Mouse (Mus musculus) limb, embryonic 15.5 days (tissue): Measurements from ENCODE around the gene Kat6b. TPM values are rescaled to one million over a fixed set of nuclear protein-coding genes. Genes with fewer than 3 reads are reported as not detected.

ENCODE experiments used
- ATAC-seq: fragments of 200-750 bp; cut with Nextera tagmentation; 2 replicates; pipeline ENCODE4 v1.8.0; 2017; ENCODE audit warnings: low read depth, moderate TSS enrichment; ENCODE audit not compliant: insufficient number of reproducible peaks, low FRiP score, low TSS enrichment
- H3K27ac ChIP-seq: fragments of 300-500 bp; sonication (generic); 2 replicates; pipeline ENCODE4 v1.5.1; 2015; ENCODE audit warnings: moderate library complexity, mild to moderate bottlenecking, inconsistent platforms
- H3K27me3 ChIP-seq: fragments of 300-500 bp; sonication (generic); 2 replicates; pipeline ENCODE4 v1.6.1; 2015; ENCODE audit warnings: inconsistent platforms
- H3K36me3 ChIP-seq: fragments of 300-500 bp; sonication (generic); 2 replicates; pipeline ENCODE4 v1.6.1; 2015; ENCODE audit warnings: inconsistent platforms
- H3K4me1 ChIP-seq: fragments of 300-500 bp; sonication (generic); 2 replicates; pipeline ENCODE4 v1.6.1; 2015; ENCODE audit warnings: inconsistent platforms
- H3K4me2 ChIP-seq: fragments of 300-500 bp; sonication (generic); 2 replicates; pipeline ENCODE4 v1.6.1; 2015; ENCODE audit warnings: mild to moderate bottlenecking, inconsistent platforms
- H3K4me3 ChIP-seq: fragments of 300-500 bp; sonication (generic); 2 replicates; pipeline ENCODE4 v1.5.1; 2015; ENCODE audit warnings: mild to moderate bottlenecking, inconsistent platforms
- H3K9ac ChIP-seq: fragments of 300-500 bp; sonication (generic); 2 replicates; pipeline ENCODE4 v1.6.1; 2015; ENCODE audit warnings: inconsistent platforms
- H3K9me3 ChIP-seq: fragments of 300-500 bp; sonication (generic); 2 replicates; pipeline ENCODE4 v1.6.1; 2016; ENCODE audit warnings: inconsistent platforms
- WGBS: fragments of 180-500 bp; shearing (Covaris S2); methylation state at CpG from one replicate; pipeline ENCODE4 v1.1.7; 2015; 5-methylcytosine and 5-hydroxymethylcytosine counted together
- polyA plus RNA-seq: library from polyadenylated mRNA; unstranded; fragments of >200 nt; fragmentation: Nextera tagmentation; extraction: Ambion mirVana; gene quantifications from 2 replicates; pipeline ENCODE4 v1.2.1, GENCODE M21; 2015

The Kat6b gene
- polyA plus RNA-seq: 18.9 and 22.9 TPM in 2 replicates

GRCm38 (mm10) chr14:21481231-21481630 is at the start of gene Kat6b:
TSS of gene Kat6b (plus strand) at chr14:21481434.
- no peaks in the 10 kb centered on the region for H3K9me3 ChIP-seq
- H3K4me3 ChIP-seq: no peak within 1 kb of the TSS
- H3K27me3 ChIP-seq: no peaks in the 10 kb centered on the region
- no peak within 1 kb of the TSS for H3K27ac ChIP-seq
- H3K4me2 ChIP-seq: no peak within 1 kb of the TSS
- no peak for ATAC-seq
- H3K36me3 ChIP-seq: no peaks in the 10 kb centered on the region
- 84% methylated on average over 7 of the region's 7 CpGs for WGBS
- no peaks in the 10 kb centered on the region for H3K4me1 ChIP-seq
- H3K9ac ChIP-seq: no peak within 1 kb of the TSS

DNA sequence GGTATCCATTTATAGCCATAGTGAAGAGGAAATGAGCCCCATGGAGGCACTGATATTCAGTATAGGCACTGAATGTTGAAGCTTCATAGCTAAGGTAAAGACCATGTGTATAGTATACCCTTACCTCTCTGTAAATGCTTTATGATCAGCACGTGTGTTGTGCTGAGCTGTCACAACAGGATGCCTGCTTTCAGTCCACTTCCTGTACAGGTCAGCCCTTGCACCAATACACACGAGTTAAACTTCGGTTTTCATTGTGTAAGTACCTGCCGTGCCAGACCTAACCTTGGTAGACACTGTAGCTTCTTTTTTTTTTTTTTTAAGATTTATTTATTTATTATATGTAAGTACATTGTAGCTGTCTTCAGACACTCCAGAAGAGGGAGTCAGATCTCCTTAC is 47.8 kb upstream of the Kat6b start:
- H3K36me3 ChIP-seq: no peaks in the 10 kb centered on the region
- 56% methylated on average over 4 of the region's 4 CpGs for WGBS
- no peak overlapping the region for H3K9ac ChIP-seq
- no peak overlapping the region for H3K4me3 ChIP-seq
- no peaks in the 10 kb centered on the region for H3K9me3 ChIP-seq
- 0 out of 2 replicates have a peak overlapping the region, but pooled peaks have one; percentile 33 for H3K27ac ChIP-seq
- ATAC-seq: no peak
- peaks cover 10% of the 10 kb centered on the region; the same call in 1 of the 2 replicates for H3K4me1 ChIP-seq
- H3K4me2 ChIP-seq: no peak overlapping the region
- no peaks in the 10 kb centered on the region for H3K27me3 ChIP-seq

DNA sequence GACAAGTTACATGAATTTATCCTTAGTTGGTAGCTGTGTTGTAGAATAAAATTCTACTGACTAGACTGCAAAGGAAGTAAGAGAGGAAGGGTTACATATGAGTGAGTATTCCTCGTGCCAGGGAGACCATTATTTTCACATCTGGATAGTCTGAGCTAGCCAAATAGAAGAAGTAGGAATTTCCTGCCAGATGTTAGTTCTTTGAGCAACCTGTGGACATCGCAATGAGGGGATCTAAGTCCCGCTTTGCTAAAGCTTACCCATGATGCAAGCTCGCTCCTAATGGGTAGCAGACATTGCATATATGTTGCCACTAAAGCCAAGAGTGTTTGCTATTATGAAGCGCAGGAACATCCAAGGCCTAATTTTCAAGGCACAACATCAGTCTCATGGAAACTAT is 47.2 kb upstream of the Kat6b start:
- no peaks in the 10 kb centered on the region for H3K27me3 ChIP-seq
- no peak overlapping the region for H3K4me3 ChIP-seq
- no peaks in the 10 kb centered on the region for H3K36me3 ChIP-seq
- ATAC-seq: peak; percentile 65; the same call in 1 of the 2 replicates
- WGBS: 35% methylated on average over 5 of the region's 5 CpGs
- H3K4me2 ChIP-seq: no peak overlapping the region
- no peak overlapping the region for H3K9ac ChIP-seq
- peaks cover 10% of the 10 kb centered on the region; the same call in 1 of the 2 replicates for H3K4me1 ChIP-seq
- H3K9me3 ChIP-seq: no peaks in the 10 kb centered on the region
- H3K27ac ChIP-seq: no peak overlapping the region

- H3K9ac ChIP-seq: no peak overlapping the region
- WGBS: 30% methylated on average over 9 of the region's 9 CpGs
- H3K4me3 ChIP-seq: no peak overlapping the region
- no peak overlapping the region for H3K4me2 ChIP-seq
- H3K4me1 ChIP-seq: peaks cover 10% of the 10 kb centered on the region; the same call in 1 of the 2 replicates
- ATAC-seq: no peak
- H3K36me3 ChIP-seq: no peaks in the 10 kb centered on the region
- H3K27ac ChIP-seq: peak overlapping the region; percentile 63; the same call in 1 of the 2 replicates
- H3K9me3 ChIP-seq: no peaks in the 10 kb centered on the region
- H3K27me3 ChIP-seq: no peaks in the 10 kb centered on the region
Observed at GRCm38 (mm10) chr14:21434686-21435085, 46.5 kb upstream of the Kat6b start.

DNA sequence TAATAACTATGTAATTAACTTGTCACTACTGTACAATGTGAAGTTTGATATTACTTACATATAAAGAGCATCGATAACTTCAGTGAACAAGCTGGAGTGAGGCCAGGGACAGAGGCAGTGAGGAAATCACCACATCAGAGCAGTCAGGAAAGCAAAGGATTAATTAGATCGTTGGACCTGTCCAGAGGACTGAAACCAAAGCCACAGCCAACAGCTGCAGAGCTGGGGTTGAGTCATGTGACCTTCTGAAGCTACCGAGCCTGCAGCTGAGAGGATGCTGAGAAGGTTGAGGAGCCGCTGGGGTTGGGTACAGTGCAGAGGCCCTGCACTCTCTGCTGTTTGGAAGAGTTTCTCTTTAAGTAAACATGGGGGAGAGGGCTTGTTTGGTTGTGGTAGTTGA is 41.4 kb upstream of the Kat6b start:
- Histone ChIP-seq H3K9me3 (no peaks in the 10 kb centered on the region), H3K4me1 (peaks cover 26% of the 10 kb centered on the region), H3K27me3 (no peaks in the 10 kb centered on the region), H3K9ac (no peak overlapping the region), H3K36me3 (no peaks in the 10 kb centered on the region), H3K4me2 (no peak overlapping the region), H3K27ac (no peak overlapping the region), H3K4me3 (no peak overlapping the region)
- 17% methylated on average over 4 of the region's 4 CpGs for WGBS
- ATAC-seq: no peak

DNA sequence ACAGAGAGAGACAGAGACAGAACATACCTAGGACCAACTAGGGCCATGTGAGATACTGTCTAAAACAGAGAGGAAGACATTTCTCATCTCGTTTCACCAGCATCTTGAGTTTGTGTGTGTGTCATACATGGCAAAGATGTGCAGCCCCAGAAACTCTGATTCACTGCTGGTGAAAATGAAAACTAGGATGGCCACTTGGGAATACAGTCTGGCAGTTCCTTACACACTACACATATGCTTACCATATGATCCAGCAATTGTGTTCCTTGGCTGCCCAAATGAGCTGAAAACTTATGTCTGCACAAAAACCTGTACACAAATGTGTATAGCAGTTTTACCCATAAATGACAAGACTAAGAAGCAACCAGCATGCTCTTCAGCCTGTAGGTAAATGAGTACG is 40.7 kb upstream of the Kat6b start:
- Histone ChIP-seq H3K4me3 (no peak overlapping the region), H3K27me3 (no peaks in the 10 kb centered on the region), H3K36me3 (no peaks in the 10 kb centered on the region), H3K9me3 (no peaks in the 10 kb centered on the region), H3K4me2 (no peak overlapping the region), H3K4me1 (peaks cover 23% of the 10 kb centered on the region), H3K27ac (peak overlapping the region; percentile 82), H3K9ac (no peak overlapping the region)
- whole genome bisulfite sequencing: 73% methylated on average over 2 of the region's 2 CpGs
- no peak for ATAC-seq

GRCm38 (mm10) chr14:21441772-21442533 is 39.3 kb upstream of the Kat6b start:
- no peak overlapping the region for H3K4me3 ChIP-seq
- ATAC-seq: peak; percentile 73
- H3K4me2 ChIP-seq: no peak overlapping the region
- 26% methylated on average over 10 of the region's 10 CpGs for WGBS
- H3K9me3 ChIP-seq: no peaks in the 10 kb centered on the region
- peaks cover 23% of the 10 kb centered on the region for H3K4me1 ChIP-seq
- no peak overlapping the region for H3K9ac ChIP-seq
- no peaks in the 10 kb centered on the region for H3K36me3 ChIP-seq
- peak overlapping the region; percentile 82 for H3K27ac ChIP-seq
- H3K27me3 ChIP-seq: no peaks in the 10 kb centered on the region

GRCm38 (mm10) chr14:21452581-21452980 is 28.7 kb upstream of the Kat6b start:
- peaks cover 10% of the 10 kb centered on the region; the same call in 1 of the 2 replicates for H3K36me3 ChIP-seq
- ATAC-seq: no peak

GRCm38 (mm10) chr14:21453896-21454295 is 27.3 kb upstream of the Kat6b start:
- 84% methylated on average over 2 of the region's 2 CpGs for WGBS
- ATAC-seq: no peak
- H3K36me3 ChIP-seq: peaks cover 9% of the 10 kb centered on the region; the same call in 1 of the 2 replicates
- no peak overlapping the region for H3K4me2 ChIP-seq
- no peaks in the 10 kb centered on the region for H3K9me3 ChIP-seq
- no peak overlapping the region for H3K4me3 ChIP-seq
- H3K27ac ChIP-seq: no peak overlapping the region
- no peak overlapping the region for H3K9ac ChIP-seq
- no peaks in the 10 kb centered on the region for H3K27me3 ChIP-seq
- peaks cover 5% of the 10 kb centered on the region; the same call in 1 of the 2 replicates for H3K4me1 ChIP-seq

More at GRCm38 (mm10) chr14:21452581-21452980, 28.7 kb upstream of the Kat6b start:
- no peaks in the 10 kb centered on the region for H3K9me3 ChIP-seq
- no peak overlapping the region for H3K27ac ChIP-seq
- 67% methylated on average over 4 of the region's 4 CpGs for WGBS
- H3K4me1 ChIP-seq: 0 out of 2 replicates have a peak, but pooled peaks cover 2% of the 10 kb centered on the region
- H3K9ac ChIP-seq: no peak overlapping the region
- no peak overlapping the region for H3K4me2 ChIP-seq
- no peaks in the 10 kb centered on the region for H3K27me3 ChIP-seq
- H3K4me3 ChIP-seq: no peak overlapping the region

GRCm38 (mm10) chr14:21455654-21456350 is 25.4 kb upstream of the Kat6b start:
- Histone ChIP-seq H3K36me3 (no peaks in the 10 kb centered on the region), H3K4me3 (no peak overlapping the region), H3K27ac (no peak overlapping the region), H3K9me3 (no peaks in the 10 kb centered on the region), H3K4me2 (no peak overlapping the region), H3K4me1 (peaks cover 15% of the 10 kb centered on the region; the same call in 1 of the 2 replicates), H3K9ac (no peak overlapping the region), H3K27me3 (no peaks in the 10 kb centered on the region)
- WGBS: 91% methylated on average over 7 of the region's 7 CpGs
- no peak for ATAC-seq

GRCm38 (mm10) chr14:21456526-21456925 is 24.7 kb upstream of the Kat6b start:
- H3K9ac ChIP-seq: no peak overlapping the region
- H3K4me3 ChIP-seq: no peak overlapping the region
- H3K27me3 ChIP-seq: no peaks in the 10 kb centered on the region
- no peak for ATAC-seq
- peaks cover 15% of the 10 kb centered on the region; the same call in 1 of the 2 replicates for H3K4me1 ChIP-seq
- H3K27ac ChIP-seq: no peak overlapping the region
- no peaks in the 10 kb centered on the region for H3K36me3 ChIP-seq
- H3K9me3 ChIP-seq: no peaks in the 10 kb centered on the region
- H3K4me2 ChIP-seq: no peak overlapping the region

DNA sequence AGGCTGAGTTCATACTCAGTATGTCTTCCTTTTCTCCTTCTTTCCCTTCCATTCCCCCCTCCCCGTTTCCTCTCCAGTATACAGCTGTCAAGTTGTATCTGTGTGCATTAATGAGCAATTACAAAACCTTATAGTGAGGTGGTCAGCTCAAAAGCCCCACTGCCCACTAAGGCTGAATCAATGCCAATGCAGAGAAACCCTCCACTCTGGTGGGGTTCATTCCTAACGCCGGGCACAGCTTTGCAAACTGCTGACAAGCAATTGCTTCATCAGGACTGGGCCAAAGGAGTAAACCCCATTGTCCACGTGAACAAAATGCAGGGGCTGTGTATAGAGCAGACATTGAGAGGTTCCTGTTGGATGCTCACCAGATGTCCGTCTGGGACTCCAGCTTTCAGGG is 23.4 kb upstream of the Kat6b start:
- ATAC-seq: no peak
- WGBS: 85% methylated on average over 5 of the region's 5 CpGs
- no peak overlapping the region for H3K27ac ChIP-seq

More for the DNA sequence above, 23.4 kb upstream of the Kat6b start:
- Histone ChIP-seq H3K4me3 (no peak overlapping the region), H3K27me3 (no peaks in the 10 kb centered on the region), H3K36me3 (no peaks in the 10 kb centered on the region), H3K9me3 (no peaks in the 10 kb centered on the region), H3K4me1 (peaks cover 19% of the 10 kb centered on the region; the same call in 1 of the 2 replicates), H3K4me2 (no peak overlapping the region), H3K9ac (no peak overlapping the region)
